Mouse (Mus musculus) embryonic facial prominence, embryonic 11.5 days (tissue): ENCODE data around the gene Sh3kbp1. TPM values are rescaled to one million over a fixed set of nuclear protein-coding genes. Genes with fewer than 3 reads are reported as not detected.

Source experiments
- ATAC-seq: fragments of 200-750 bp; cut with Nextera tagmentation; replicated peaks from 2 replicates; pipeline ENCODE4 v1.8.0; 2017; ENCODE audit warnings: low read depth; ENCODE audit not compliant: insufficient number of reproducible peaks, low FRiP score, low TSS enrichment
- DNase-seq: peaks from one replicate; pipeline ENCODE4 v3.0.0-alpha.2; 2015; ENCODE audit warnings: low spot score
- H3K27ac ChIP-seq: fragments of 300-500 bp; sonication (generic); replicated peaks from 2 replicates; pipeline ENCODE4 v1.5.1; 2014; ENCODE audit warnings: mild to moderate bottlenecking, low read depth, low read length, control low read depth
- H3K27me3 ChIP-seq: fragments of 300-500 bp; sonication (generic); 2 replicates; pipeline ENCODE4 v1.6.1; 2014; ENCODE audit warnings: mild to moderate bottlenecking, low read length, moderate library complexity, mixed read lengths; ENCODE audit not compliant: control insufficient read depth, insufficient read depth
- H3K36me3 ChIP-seq: fragments of 300-500 bp; sonication (generic); replicated peaks from 2 replicates; pipeline ENCODE4 v1.6.1; 2014; ENCODE audit warnings: low read depth, mild to moderate bottlenecking, low read length, moderate library complexity, mixed read lengths; ENCODE audit not compliant: control insufficient read depth, insufficient read depth
- H3K4me1 ChIP-seq: fragments of 300-500 bp; sonication (generic); 2 replicates; pipeline ENCODE4 v1.6.1; 2014; ENCODE audit warnings: low read length, mixed read lengths; ENCODE audit not compliant: control insufficient read depth, insufficient read depth
- H3K4me2 ChIP-seq: fragments of 300-500 bp; sonication (generic); 2 replicates; pipeline ENCODE4 v1.6.1; 2014; ENCODE audit warnings: low read depth, mild to moderate bottlenecking, control low read depth, low read length, moderate library complexity
- H3K4me3 ChIP-seq: fragments of 300-500 bp; sonication (generic); 2 replicates; pipeline ENCODE4 v1.5.1; 2014; ENCODE audit warnings: low read depth, low read length, control low read depth
- H3K9ac ChIP-seq: fragments of 300-500 bp; sonication (generic); replicated peaks from 2 replicates; pipeline ENCODE4 v1.6.1; 2014; ENCODE audit warnings: mild to moderate bottlenecking, control low read depth, low read length
- H3K9me3 ChIP-seq: fragments of 300-500 bp; sonication (generic); replicated peaks from 2 replicates; pipeline ENCODE4 v1.6.1; 2016; ENCODE audit warnings: mild to moderate bottlenecking, low read length, inconsistent platforms, mixed read lengths; ENCODE audit not compliant: control insufficient read depth
- WGBS: fragments of 180-500 bp; shearing (Covaris S2); extraction: QIAGEN DNeasy Blood & Tissue Kit; methylation state at CpG from one replicate; pipeline ENCODE4 v1.1.7; 2014; 5-methylcytosine and 5-hydroxymethylcytosine counted together
- polyA plus RNA-seq: library from polyadenylated mRNA; unstranded; fragments of >200 nt; fragmentation: Nextera tagmentation; extraction: Ambion mirVana; gene quantifications from 2 replicates; pipeline ENCODE4 v1.2.1, GENCODE M21; 2014

The Sh3kbp1 gene
- polyA plus RNA-seq, 1 experiment from 2014 or later: 36.0 TPM

GRCm38 (mm10) chrX:159648598-159648997 lies 21.5 kb downstream of the Sh3kbp1 start:
- Histone ChIP-seq H3K36me3 (no peaks in the 10 kb centered on the region), H3K4me3 (no peak overlapping the region), H3K4me2 (no peak overlapping the region), H3K27ac (no peak overlapping the region), H3K9me3 (no peaks in the 10 kb centered on the region), H3K4me1 (no peaks in the 10 kb centered on the region), H3K27me3 (no peaks in the 10 kb centered on the region; the same call in 1 of the 2 replicates), H3K9ac (no peak overlapping the region)
- no peak for DNase-seq
- 88% methylated on average over 3 of the region's 3 CpGs for WGBS
- ATAC-seq: no peak

GRCm38 (mm10) chrX:159650130-159650678 lies 23.1 kb downstream of the Sh3kbp1 start:
- Histone ChIP-seq H3K27ac (no peak overlapping the region), H3K9me3 (no peaks in the 10 kb centered on the region), H3K4me1 (no peaks in the 10 kb centered on the region), H3K27me3 (no peaks in the 10 kb centered on the region; the same call in 1 of the 2 replicates), H3K9ac (no peak overlapping the region), H3K4me3 (no peak overlapping the region), H3K4me2 (no peak overlapping the region), H3K36me3 (no peaks in the 10 kb centered on the region)
- no peak for DNase-seq
- no peak for ATAC-seq
- WGBS: 44% methylated on average over 11 of the region's 11 CpGs

- Histone ChIP-seq H3K36me3 (no peaks in the 10 kb centered on the region), H3K4me1 (no peaks in the 10 kb centered on the region), H3K9ac (no peak overlapping the region), H3K27ac (no peak overlapping the region), H3K4me3 (no peak overlapping the region), H3K4me2 (no peak overlapping the region), H3K27me3 (no peaks in the 10 kb centered on the region; the same call in 1 of the 2 replicates), H3K9me3 (no peaks in the 10 kb centered on the region)
- WGBS: 81% methylated on average over 6 of the region's 6 CpGs
- ATAC-seq: no peak
- no peak for DNase-seq
Measured at GRCm38 (mm10) chrX:159650727-159651126, 23.7 kb downstream of the Sh3kbp1 start.

GRCm38 (mm10) chrX:159671388-159671787 lies 44.3 kb downstream of the Sh3kbp1 start:
- Histone ChIP-seq H3K4me1 (no peaks in the 10 kb centered on the region), H3K36me3 (no peaks in the 10 kb centered on the region), H3K9me3 (no peaks in the 10 kb centered on the region), H3K27me3 (no peaks in the 10 kb centered on the region), H3K9ac (no peak overlapping the region), H3K4me2 (no peak overlapping the region), H3K4me3 (no peak overlapping the region), H3K27ac (no peak overlapping the region)
- DNase-seq (no peak), ATAC-seq (no peak)
- WGBS: 81% methylated on average over 7 of the region's 7 CpGs

- Histone ChIP-seq H3K27ac (no peak overlapping the region), H3K9me3 (no peaks in the 10 kb centered on the region), H3K9ac (no peak overlapping the region), H3K4me1 (no peaks in the 10 kb centered on the region), H3K4me2 (no peak overlapping the region), H3K36me3 (no peaks in the 10 kb centered on the region), H3K27me3 (no peaks in the 10 kb centered on the region), H3K4me3 (no peak overlapping the region)
- 35% methylated on average over 2 of the region's 2 CpGs for WGBS
- ATAC-seq (no peak), DNase-seq (no peak)
Measured at GRCm38 (mm10) chrX:159672466-159672865, 45.4 kb downstream of the Sh3kbp1 start.

GRCm38 (mm10) chrX:159676242-159676641 lies 49.2 kb downstream of the Sh3kbp1 start:
- no peaks in the 10 kb centered on the region for H3K9me3 ChIP-seq
- H3K4me1 ChIP-seq: no peaks in the 10 kb centered on the region
- no peak overlapping the region for H3K4me2 ChIP-seq
- DNase-seq (no peak), ATAC-seq (no peak)
- H3K36me3 ChIP-seq: no peaks in the 10 kb centered on the region
- H3K4me3 ChIP-seq: no peak overlapping the region
- no peak overlapping the region for H3K27ac ChIP-seq
- H3K27me3 ChIP-seq: no peaks in the 10 kb centered on the region
- WGBS: 33% methylated on average over 2 of the region's 2 CpGs
- H3K9ac ChIP-seq: no peak overlapping the region

- no peaks in the 10 kb centered on the region for H3K9me3 ChIP-seq
- H3K27ac ChIP-seq: no peak overlapping the region
- DNase-seq: no peak
- H3K27me3 ChIP-seq: no peaks in the 10 kb centered on the region
- WGBS: 77% methylated on average over 4 of the region's 4 CpGs
- H3K4me3 ChIP-seq: no peak overlapping the region
- no peaks in the 10 kb centered on the region for H3K4me1 ChIP-seq
- no peaks in the 10 kb centered on the region for H3K36me3 ChIP-seq
- H3K4me2 ChIP-seq: no peak overlapping the region
- ATAC-seq: no peak
- no peak overlapping the region for H3K9ac ChIP-seq
Measured at GRCm38 (mm10) chrX:159677585-159678319, 50.7 kb downstream of the Sh3kbp1 start.

GRCm38 (mm10) chrX:159678320-159678835 lies 51.3 kb downstream of the Sh3kbp1 start:
- H3K4me3 ChIP-seq: no peak overlapping the region
- no peak overlapping the region for H3K9ac ChIP-seq
- H3K9me3 ChIP-seq: no peaks in the 10 kb centered on the region
- ATAC-seq: no peak
- H3K27me3 ChIP-seq: no peaks in the 10 kb centered on the region
- H3K27ac ChIP-seq: no peak overlapping the region
- 71% methylated on average over 5 of the region's 5 CpGs for WGBS
- no peak overlapping the region for H3K4me2 ChIP-seq
- no peaks in the 10 kb centered on the region for H3K36me3 ChIP-seq
- DNase-seq: no peak
- no peaks in the 10 kb centered on the region for H3K4me1 ChIP-seq
